Mouse (Mus musculus) MEL (cell line): ENCODE data around the gene Ddx6. TPM values are rescaled to one million over a fixed set of nuclear protein-coding genes. Genes with fewer than 3 reads are reported as not detected.

Experiments used
- DNase-seq: peaks from one replicate; pipeline ENCODE4 v3.0.0; 2011; ENCODE audit warnings: low read depth, low spot score
- H3K27ac ChIP-seq: 2 replicates; pipeline ENCODE4 v1.5.1; 2012; ENCODE audit warnings: low read depth, mild to moderate bottlenecking, control low read depth, low read length, moderate library complexity; ENCODE audit not compliant: control insufficient read depth
- H3K27me3 ChIP-seq, 2 experiments: fragments of 150-350 bp in 1 of 2; sonication (generic) in 1 of 2; 2 replicates each; pipeline ENCODE4 v1.6.1; 2012; ENCODE audit warnings: low read length in 2 of 2, mild to moderate bottlenecking in 2 of 2, improper control_type of control experiment in 1 of 2, moderate library complexity in 1 of 2; ENCODE audit not compliant: insufficient read depth in 2 of 2, control insufficient read depth in 1 of 2
- H3K36me3 ChIP-seq, 2 experiments: 2 replicates each; pipeline ENCODE4 v1.6.1; 2012 to 2014; ENCODE audit warnings: low read length in 2 of 2, improper control_type of control experiment in 1 of 2, inconsistent platforms in 1 of 2, mild to moderate bottlenecking in 1 of 2; ENCODE audit not compliant: insufficient read depth in 2 of 2, control insufficient read depth in 1 of 2
- H3K4me1 ChIP-seq, 2 experiments: fragments of 150-350 bp in 1 of 2; sonication (generic) in 1 of 2; 2 replicates each; pipeline ENCODE4 v1.6.1; 2012; ENCODE audit warnings: low read length in 2 of 2, improper control_type of control experiment in 1 of 2, mild to moderate bottlenecking in 1 of 2; ENCODE audit not compliant: insufficient read depth in 2 of 2, control insufficient read depth in 1 of 2
- H3K4me3 ChIP-seq, 2 experiments: fragments of 150-350 bp in 1 of 2; sonication (generic) in 1 of 2; 2 replicates each; pipeline ENCODE4 v1.5.1; 2012; ENCODE audit warnings: low read depth in 2 of 2, low read length in 2 of 2, mild to moderate bottlenecking in 2 of 2, moderate library complexity in 2 of 2, control low read depth in 1 of 2, improper control_type of control experiment in 1 of 2; ENCODE audit not compliant: control insufficient read depth in 1 of 2, insufficient read depth in 1 of 2
- H3K79me2 ChIP-seq: 2 replicates; pipeline ENCODE4 v1.6.1; 2012; ENCODE audit warnings: mild to moderate bottlenecking, low read length, moderate library complexity; ENCODE audit not compliant: control insufficient read depth, poor library complexity, insufficient read depth
- H3K9ac ChIP-seq: 2 replicates; pipeline ENCODE4 v1.6.1; 2012; ENCODE audit warnings: low read depth, mild to moderate bottlenecking, control low read depth, low read length, moderate library complexity; ENCODE audit not compliant: control insufficient read depth, poor library complexity, severe bottlenecking
- H3K9me3 ChIP-seq: fragments of 150-350 bp; sonication (generic); replicated peaks from 2 replicates; pipeline ENCODE4 v1.6.1; 2012; ENCODE audit warnings: mild to moderate bottlenecking, low read length, improper control_type of control experiment, moderate library complexity; ENCODE audit not compliant: insufficient read depth
- CHD1 ChIP-seq: IDR thresholded peaks from 2 replicates; pipeline ENCODE4 v1.6.1; 2012; ENCODE audit warnings: low read depth, mild to moderate bottlenecking, inconsistent platforms, low read length, improper control_type of control experiment
- CHD2 ChIP-seq: IDR thresholded peaks from 2 replicates; pipeline ENCODE4 v1.6.1; 2011; ENCODE audit warnings: low read length, improper control_type of control experiment
- CTCF ChIP-seq, 3 experiments: IDR thresholded peaks in 2 of 3; conservative IDR thresholded peaks in 1 of 3; 2 replicates each; pipeline ENCODE4 v1.5.1; 2011 to 2012; ENCODE audit warnings: low read length in 3 of 3, low read depth in 2 of 3, mild to moderate bottlenecking in 2 of 3, improper control_type of control experiment in 1 of 3, inconsistent platforms in 1 of 3, mixed read lengths in 1 of 3, moderate library complexity in 1 of 3; ENCODE audit not compliant: control insufficient read depth in 1 of 3, insufficient read depth in 1 of 3, poor library complexity in 1 of 3, severe bottlenecking in 1 of 3
- EP300 ChIP-seq, 2 experiments: IDR thresholded peaks; 2 replicates each; pipeline ENCODE4 v1.6.1; 2011; ENCODE audit warnings: improper control_type of control experiment in 2 of 2, low read length in 2 of 2, low read depth in 1 of 2, mild to moderate bottlenecking in 1 of 2
- HCFC1 ChIP-seq: IDR thresholded peaks from 2 replicates; pipeline ENCODE4 v1.6.1; 2012; ENCODE audit warnings: low read depth, mild to moderate bottlenecking, inconsistent platforms, low read length, improper control_type of control experiment, moderate library complexity
- JUND ChIP-seq: IDR thresholded peaks from 2 replicates; pipeline ENCODE4 v1.6.1; 2011; ENCODE audit warnings: low read depth, mild to moderate bottlenecking, improper control_type of control experiment, low read length
- MAX ChIP-seq: IDR thresholded peaks from 2 replicates; pipeline ENCODE4 v1.6.1; 2011; ENCODE audit warnings: low read length, improper control_type of control experiment
- MAZ ChIP-seq: IDR thresholded peaks from 2 replicates; pipeline ENCODE4 v1.6.1; 2012; ENCODE audit warnings: low read depth, mild to moderate bottlenecking, inconsistent platforms, low read length, improper control_type of control experiment
- MEF2A ChIP-seq: IDR thresholded peaks from 2 replicates; pipeline ENCODE4 v1.6.1; 2014; ENCODE audit warnings: low read depth, mild to moderate bottlenecking, inconsistent platforms, low read length, improper control_type of control experiment; ENCODE audit not compliant: poor library complexity, insufficient replicate concordance, severe bottlenecking; ENCODE audit errors: extremely low read depth
- MXI1 ChIP-seq: IDR thresholded peaks from 2 replicates; pipeline ENCODE4 v1.6.1; 2011; ENCODE audit warnings: mild to moderate bottlenecking, low read depth, low read length, improper control_type of control experiment
- MYB ChIP-seq: IDR thresholded peaks from 2 replicates; pipeline ENCODE4 v1.6.1; 2011; ENCODE audit warnings: mild to moderate bottlenecking, low read depth, low read length, improper control_type of control experiment
- MYC ChIP-seq: IDR thresholded peaks from 2 replicates; pipeline ENCODE4 v1.6.1; 2011; ENCODE audit warnings: low read depth, mild to moderate bottlenecking, low read length, improper control_type of control experiment, moderate library complexity
- NELFE ChIP-seq: IDR thresholded peaks from 2 replicates; pipeline ENCODE4 v1.6.1; 2011; ENCODE audit warnings: low read depth, low read length, improper control_type of control experiment
- NRF1 ChIP-seq: IDR thresholded peaks from 2 replicates; pipeline ENCODE4 v1.6.1; 2014; ENCODE audit warnings: low read depth, mild to moderate bottlenecking, inconsistent platforms, low read length, improper control_type of control experiment, moderate library complexity; ENCODE audit not compliant: poor library complexity, insufficient read depth, severe bottlenecking
- POLR2AphosphoS5 ChIP-seq: IDR thresholded peaks from 2 replicates; pipeline ENCODE4 v1.6.1; 2012; ENCODE audit warnings: low read depth, borderline replicate concordance, mild to moderate bottlenecking, inconsistent platforms, low read length, moderate library complexity, mixed read lengths
- SIN3A ChIP-seq: IDR thresholded peaks from 2 replicates; pipeline ENCODE4 v1.6.1; 2012; ENCODE audit warnings: low read length, improper control_type of control experiment, inconsistent platforms
- SMC3 ChIP-seq: IDR thresholded peaks from 2 replicates; pipeline ENCODE4 v1.6.1; 2011; ENCODE audit warnings: low read depth, low read length, improper control_type of control experiment
- TAL1 ChIP-seq: IDR thresholded peaks from 2 replicates; pipeline ENCODE4 v1.6.1; 2012; ENCODE audit warnings: mild to moderate bottlenecking, inconsistent platforms, low read length, moderate library complexity, mixed read lengths
- TBP ChIP-seq: IDR thresholded peaks from 2 replicates; pipeline ENCODE4 v1.8.0; 2011; ENCODE audit warnings: low read depth, low read length, improper control_type of control experiment
- TCF12 ChIP-seq: IDR thresholded peaks from 2 replicates; pipeline ENCODE4 v1.6.1; 2014; ENCODE audit warnings: low read depth, mild to moderate bottlenecking, inconsistent platforms, low read length, improper control_type of control experiment, moderate library complexity
- UBTF ChIP-seq: IDR thresholded peaks from 2 replicates; pipeline ENCODE4 v1.6.1; 2012; ENCODE audit warnings: low read depth, mild to moderate bottlenecking, inconsistent platforms, low read length, improper control_type of control experiment, moderate library complexity, borderline replicate concordance; ENCODE audit not compliant: insufficient read depth
- USF1 ChIP-seq: IDR thresholded peaks from 2 replicates; pipeline ENCODE4 v1.6.1; 2014; ENCODE audit warnings: low read depth, mild to moderate bottlenecking, inconsistent platforms, low read length, improper control_type of control experiment, moderate library complexity
- ZC3H11A ChIP-seq: IDR thresholded peaks from 2 replicates; pipeline ENCODE4 v1.6.1; 2012; ENCODE audit warnings: low read depth, mild to moderate bottlenecking, inconsistent platforms, low read length, improper control_type of control experiment
- ZKSCAN1 ChIP-seq: IDR thresholded peaks from 2 replicates; pipeline ENCODE4 v1.6.1; 2012; ENCODE audit warnings: low read depth, mild to moderate bottlenecking, inconsistent platforms, low read length, improper control_type of control experiment, moderate library complexity
- ZMIZ1 ChIP-seq: IDR thresholded peaks from 2 replicates; pipeline ENCODE4 v1.6.1; 2012; ENCODE audit warnings: low read depth, mild to moderate bottlenecking, inconsistent platforms, low read length, improper control_type of control experiment, moderate library complexity
- ZNF384 ChIP-seq: IDR thresholded peaks from 2 replicates; pipeline ENCODE4 v1.6.1; 2012; ENCODE audit warnings: low read depth, mild to moderate bottlenecking, inconsistent platforms, low read length, improper control_type of control experiment
- polyA plus RNA-seq, 2 experiments: library from polyadenylated mRNA; stranded (reverse) in 1 of 2; unstranded in 1 of 2; fragments of >175 nt in 1 of 2; fragments of >200 nt in 1 of 2; gene quantifications; 2 replicates each; pipeline versions ENCODE4 v1.2.1 to v1.2.4; 2012; ENCODE audit warnings: low replicate concordance in 2 of 2, low read depth in 1 of 2; ENCODE audit not compliant: insufficient read length in 2 of 2, insufficient read depth in 1 of 2, missing spikeins in 1 of 2
- total RNA-seq: library from RNA; depleted of rRNA; stranded (reverse); fragments of 300-350 nt; gene quantifications from 2 replicates; pipeline ENCODE4 v1.2.3, GENCODE M21; 2012

The Ddx6 gene
- total and polyA plus RNA-seq, 3 experiments, result 35.9 to 96.5 (median 41.9) TPM

DNA sequence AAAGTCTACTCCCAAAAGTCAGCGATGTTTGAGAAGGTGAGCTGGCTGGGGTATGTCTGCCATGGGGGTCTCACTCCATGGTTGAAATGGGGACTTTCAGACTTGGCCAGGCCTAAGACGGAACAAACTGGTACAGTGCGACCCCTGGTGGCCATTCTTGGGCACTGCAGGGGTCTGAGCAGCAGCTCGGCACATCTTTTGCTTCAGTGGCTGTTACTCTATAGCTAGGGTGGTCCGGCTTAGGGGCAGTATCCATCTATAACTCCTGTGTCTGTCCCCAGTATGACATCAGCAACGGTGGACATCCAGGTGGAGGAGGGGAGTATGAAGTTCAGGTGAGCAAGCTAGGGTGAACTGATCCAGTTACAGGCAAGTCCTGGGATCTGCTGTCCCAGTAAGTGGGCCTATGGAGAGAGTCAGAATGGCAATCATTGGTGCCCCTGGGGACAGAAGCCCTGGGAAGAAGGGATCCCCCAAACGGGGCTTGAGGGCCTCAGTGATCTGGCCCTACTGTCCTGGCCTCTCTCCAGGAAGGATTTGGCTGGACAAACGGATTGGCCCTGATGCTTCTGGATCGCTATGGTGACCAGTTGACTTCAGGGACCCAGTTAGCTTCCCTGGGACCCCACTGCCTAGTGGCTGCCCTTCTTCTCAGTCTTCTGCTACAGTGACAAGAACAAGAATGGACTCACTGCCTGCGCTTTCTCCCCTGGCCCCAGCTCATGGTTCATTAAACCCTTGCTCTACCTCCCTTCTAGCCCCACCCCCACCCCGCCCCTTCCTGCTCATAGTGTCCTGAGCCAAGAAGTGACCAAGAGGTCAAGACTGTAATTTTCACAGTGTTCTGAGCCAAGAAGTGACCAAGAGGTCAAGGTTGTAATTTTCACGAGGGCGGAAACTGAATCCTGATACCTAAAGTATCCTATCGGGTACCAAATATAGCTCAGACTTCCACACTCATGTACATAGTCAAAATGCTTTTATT, 80.9 kb downstream of the Ddx6 start (continued):
- TF ChIP-seq POLR2AphosphoS5, result no peak
- no peak for TF ChIP-seq TCF12
- TF ChIP-seq ZMIZ1, result no peak
- no peak for TF ChIP-seq UBTF
- TF ChIP-seq MAX, result no peak
- TF ChIP-seq TBP, result no peak
- no peak for TF ChIP-seq JUND
- no peak for TF ChIP-seq HCFC1
- no peak for TF ChIP-seq USF1
- TF ChIP-seq MAZ, result no peak
- TF ChIP-seq SIN3A, result peak; percentile 34; the same call in 1 of the 2 replicates
- no peak for TF ChIP-seq MYC
- TF ChIP-seq NELFE, result no peak
- no peak for TF ChIP-seq EP300 (IDR thresholded peaks at IDR 0.05; ENCODE audit: low read depth in 1 of 2, low read length in 2 of 2)
- no peak for TF ChIP-seq ZNF384
- TF ChIP-seq MXI1, result no peak
- TF ChIP-seq NRF1, result no peak
- TF ChIP-seq SMC3, result peak; percentile 96
- no peak for TF ChIP-seq ZKSCAN1

DNA sequence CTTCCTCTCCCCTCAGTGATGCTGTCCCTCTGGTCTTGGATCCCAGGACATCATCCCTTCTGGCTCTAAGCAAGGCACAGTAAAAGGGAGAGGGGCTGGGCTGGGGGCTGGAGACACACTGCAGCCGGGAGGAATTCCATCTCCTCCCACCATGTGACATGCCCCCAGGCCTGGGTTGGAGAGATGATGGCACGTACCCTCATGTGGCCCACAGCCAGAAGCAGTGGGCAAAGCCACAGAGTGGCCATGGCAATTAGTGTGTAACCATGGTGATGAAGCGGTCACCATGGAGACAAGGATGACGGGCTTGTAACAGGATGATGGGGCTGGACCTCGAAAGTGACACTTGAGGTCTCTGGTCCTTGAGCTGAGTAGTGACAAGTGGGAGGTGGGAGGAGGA, 81.9 kb downstream of the Ddx6 start:
- Histone ChIP-seq H3K4me3 (no peak overlapping the region), H3K9me3 (no peaks in the 10 kb centered on the region), H3K27me3 (peaks cover 0 to under 1% of the 10 kb centered on the region in 2 experiments; a peak in 3 of 4 replicates), H3K27ac (no peak overlapping the region), H3K9ac (no peak overlapping the region), H3K4me1 (peaks cover 0 to 3% of the 10 kb centered on the region in 2 experiments; a peak in 1 of 4 replicates), H3K36me3 (no peaks in the 10 kb centered on the region), H3K79me2 (no peaks in the 10 kb centered on the region)
- no peak for TF ChIP-seq TBP
- TF ChIP-seq TAL1, result no peak
- TF ChIP-seq CTCF (IDR thresholded peaks at IDR 0.05 in 2 of 3, conservative IDR thresholded peaks at IDR 0.05 in 1 of 3; ENCODE audit: control insufficient read depth in 1 of 3, insufficient read depth in 1 of 3, low read depth in 2 of 3, low read length in 3 of 3, poor library complexity in 1 of 3, severe bottlenecking in 1 of 3), result no peak
- no peak for TF ChIP-seq NELFE
- TF ChIP-seq CHD2, result no peak
- TF ChIP-seq MEF2A, result no peak
- TF ChIP-seq USF1, result no peak
- no peak for TF ChIP-seq CHD1
- TF ChIP-seq MYB, result no peak
- no peak for TF ChIP-seq MYC
- no peak for TF ChIP-seq TCF12
- TF ChIP-seq SMC3, result no peak
- TF ChIP-seq JUND, result no peak
- no peak for TF ChIP-seq NRF1
- no peak for TF ChIP-seq MAZ
- TF ChIP-seq ZC3H11A, result no peak
- DNase-seq, result no peak
